Mouse (Mus musculus) olfactory bulb, adult 2 months (tissue): ENCODE data around the gene Serpinb13.

Experiments used
- CTCF ChIP-seq: fragments of 200-500 bp; IDR thresholded peaks from 2 replicates; pipeline ENCODE4 v1.5.1; 2012; ENCODE audit warnings: low read depth, mild to moderate bottlenecking, low read length, moderate library complexity; ENCODE audit not compliant: insufficient read depth
- POLR2A ChIP-seq: fragments of 200-500 bp; IDR thresholded peaks from 2 replicates; pipeline ENCODE4 v1.6.1; 2012; ENCODE audit warnings: mild to moderate bottlenecking, low read depth, low read length, moderate library complexity; ENCODE audit not compliant: insufficient read depth

- TF ChIP-seq POLR2A (no peak), CTCF (no peak)
Measured at GRCm38 (mm10) chr1:106933658-106934057, 47.1 kb upstream of the Serpinb13 start.
